Mouse (Mus musculus) CD4-positive helper T cell, adult 2 months (primary cell): ENCODE results near the gene Usp37.

Source experiments
- DNase-seq: peaks from one replicate; pipeline ENCODE4 v3.0.0-alpha.2; 2012; ENCODE audit warnings: low read depth, missing footprints, low spot score

The Usp37 gene

DNA sequence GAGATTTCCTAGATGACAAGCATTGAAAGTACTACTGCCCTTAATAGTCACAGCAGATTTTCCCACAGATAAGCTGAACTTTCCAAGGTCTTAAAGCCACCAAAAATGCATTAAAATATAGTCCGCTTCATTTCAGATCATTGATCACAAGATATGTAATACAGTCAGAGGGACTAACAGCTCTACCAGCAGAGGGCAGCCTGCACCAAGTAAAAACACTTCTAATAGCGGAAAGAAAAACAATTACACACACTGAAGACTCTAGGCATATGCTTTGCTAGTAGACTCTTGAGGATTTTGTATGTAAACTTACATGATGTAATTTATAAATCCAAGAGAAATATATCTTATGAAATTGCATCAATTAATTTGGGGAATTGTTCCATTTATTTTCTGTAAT, 83.8 kb downstream of the Usp37 start:
- DNase-seq = peak; percentile 51

DNA sequence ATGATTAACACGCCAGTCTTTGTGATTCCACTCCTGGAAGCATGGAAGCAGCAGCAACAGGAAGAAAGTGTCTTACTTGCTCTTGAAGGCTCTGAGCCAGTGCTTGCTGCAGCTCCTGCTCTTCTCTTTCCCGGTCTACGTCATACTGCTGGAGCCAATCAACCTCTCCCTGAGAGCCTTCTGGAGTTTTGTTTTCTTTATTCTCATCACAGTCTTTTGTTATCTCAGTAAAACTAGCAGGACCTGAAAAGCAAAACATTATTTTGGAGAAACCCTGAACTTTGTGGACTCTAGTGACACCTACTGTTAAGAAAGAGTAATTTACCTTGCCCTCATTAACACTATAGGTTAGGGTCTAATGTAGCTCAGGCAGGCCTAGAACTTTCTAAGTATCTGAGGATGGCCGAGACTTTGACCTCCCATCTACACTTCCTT, 91.5 kb downstream of the Usp37 start:
- peak; percentile 51 for DNase-seq

DNA sequence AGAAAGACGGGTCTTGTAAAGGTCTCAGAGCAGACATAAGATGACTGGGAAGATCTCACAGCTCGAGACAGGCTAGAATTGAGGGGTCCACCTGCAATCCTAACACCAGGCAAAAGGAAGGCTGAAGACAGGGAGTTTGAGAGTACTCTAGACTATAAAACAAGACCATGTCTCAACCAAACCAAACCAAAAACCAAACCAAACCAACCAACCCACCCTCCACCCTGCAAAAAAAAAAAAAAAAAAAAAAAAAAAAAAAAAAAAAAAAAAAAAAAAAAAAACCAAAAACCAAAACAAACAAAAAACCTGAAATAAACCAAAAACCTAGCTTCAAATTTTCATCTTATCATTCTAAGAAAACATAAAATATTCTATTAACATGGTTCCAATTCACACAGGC, 99.5 kb downstream of the Usp37 start:
- DNase-seq = no peak

DNA sequence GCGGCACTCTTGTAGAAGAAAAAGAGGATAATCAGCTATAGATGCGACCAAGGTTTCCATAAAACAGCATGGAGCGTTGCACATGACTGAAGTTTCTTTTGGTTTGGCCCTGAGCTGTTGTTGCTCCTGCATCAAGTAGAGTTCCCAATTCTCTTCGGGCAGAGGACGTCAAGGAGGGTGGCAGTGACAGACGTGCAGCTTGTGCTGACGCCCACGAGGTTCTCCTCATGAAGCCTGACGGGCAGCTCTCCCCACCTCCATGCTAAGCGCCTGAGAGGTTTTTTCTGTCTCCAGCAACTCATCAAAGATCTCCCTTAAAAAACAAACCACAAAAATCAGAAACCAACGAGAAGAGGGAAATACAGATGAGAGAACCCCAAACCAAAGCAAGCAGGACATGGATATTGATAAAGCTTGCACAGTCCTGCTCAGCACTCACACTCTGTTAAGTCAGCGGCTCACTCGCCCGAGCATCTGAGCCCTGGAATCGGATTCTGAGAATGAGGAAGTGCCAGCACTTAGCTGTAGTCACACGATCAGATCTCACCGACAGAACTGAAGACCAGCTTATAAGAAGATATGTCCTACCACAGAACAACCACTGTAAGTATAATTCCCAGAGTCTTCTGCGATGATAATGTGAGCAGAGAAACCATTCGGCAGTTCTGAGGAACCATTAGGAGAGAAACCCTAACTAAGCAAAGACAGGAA, 104.8 kb downstream of the Usp37 start:
- DNase-seq = no peak

DNA sequence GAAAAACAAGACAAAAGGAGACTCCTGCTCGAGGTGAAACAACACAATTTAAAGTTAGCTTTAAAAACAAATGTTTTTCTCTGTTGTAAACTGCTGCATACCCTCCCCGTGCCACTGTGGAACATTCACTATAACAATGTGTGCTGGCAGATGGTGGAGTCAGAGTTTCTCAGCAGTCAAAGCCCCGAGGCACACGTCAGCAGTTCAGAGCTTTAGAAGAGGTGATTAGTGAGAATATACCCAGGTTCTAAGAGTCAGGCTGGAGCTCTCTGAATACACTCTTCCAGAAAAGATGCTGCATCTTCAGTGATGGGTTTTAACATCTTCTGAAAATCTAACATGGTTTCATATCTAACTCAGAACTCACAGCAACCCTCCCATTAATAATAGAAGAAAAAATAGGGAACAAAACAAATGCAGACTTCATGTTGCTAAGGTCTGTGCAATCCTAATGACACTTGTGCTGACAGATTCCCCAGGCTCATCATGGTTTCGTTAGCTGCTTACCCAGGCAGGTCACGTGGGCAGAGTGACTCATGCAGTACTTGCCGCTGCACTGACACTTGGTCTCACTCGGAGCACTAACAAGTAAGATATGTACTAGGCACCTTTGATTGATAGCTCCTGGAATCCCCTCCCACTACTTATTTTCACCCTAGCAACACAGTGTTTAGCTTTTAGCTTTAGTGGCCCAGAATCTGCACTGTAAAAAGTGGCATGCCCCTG, 106.2 kb downstream of the Usp37 start:
- DNase-seq = peak; percentile 39

DNA sequence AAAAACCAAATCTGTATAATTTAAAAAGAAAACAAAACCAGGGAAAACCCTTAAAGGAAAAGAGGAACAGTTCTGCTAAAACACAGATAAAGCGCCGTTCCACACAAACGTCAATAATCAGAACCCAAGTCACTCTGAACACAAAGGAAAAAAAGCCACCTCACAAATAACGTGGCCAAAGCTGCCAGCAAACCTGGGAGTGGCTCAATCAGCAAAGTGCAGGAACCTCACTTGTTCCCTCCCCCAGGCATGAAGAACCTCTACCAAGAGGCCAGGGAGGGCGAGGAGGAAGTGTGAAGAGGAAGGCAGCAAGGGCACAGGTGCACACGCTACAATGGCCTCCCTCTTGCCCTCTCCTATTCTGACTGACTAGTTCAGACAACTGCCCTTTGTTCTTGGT, 108.5 kb downstream of the Usp37 start:
- DNase-seq = no peak

DNA sequence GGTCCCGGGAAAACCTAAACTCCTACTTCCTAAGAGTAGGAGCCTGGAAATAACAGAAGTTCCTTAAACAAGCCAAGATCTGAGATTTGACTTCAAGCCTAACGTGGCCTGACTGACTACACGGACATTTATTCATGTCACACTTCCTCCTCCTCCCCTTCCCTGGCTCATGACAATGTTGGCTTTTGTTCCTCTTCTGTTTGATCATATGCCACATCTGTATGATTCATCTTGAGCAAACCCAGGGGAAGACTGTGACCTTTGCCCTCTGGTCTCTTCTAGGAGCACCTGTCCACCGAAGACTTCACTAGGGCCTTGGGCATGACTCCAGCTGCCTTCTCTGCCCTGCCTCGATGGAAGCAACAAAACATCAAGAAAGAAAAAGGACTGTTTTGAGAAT, 109.5 kb downstream of the Usp37 start:
- no peak for DNase-seq

DNA sequence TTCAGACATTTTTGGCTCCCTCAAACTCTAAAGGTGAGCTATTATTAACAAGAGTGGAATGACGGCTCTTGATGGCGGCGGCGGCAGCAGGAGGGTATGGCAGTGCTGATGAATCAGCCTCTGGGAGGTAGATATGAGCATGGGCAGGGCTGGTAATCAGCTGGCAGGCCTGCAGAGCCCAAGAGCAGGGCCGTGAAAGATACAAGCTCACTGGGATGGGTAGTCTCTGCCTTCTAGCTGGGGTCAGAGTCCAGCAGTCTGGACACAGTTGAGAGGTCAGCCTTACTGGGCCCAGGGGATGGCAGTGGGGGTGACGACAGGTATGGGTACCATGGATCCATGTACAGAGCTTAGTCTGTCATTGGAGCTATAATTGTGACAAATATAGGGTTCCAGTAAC, 110.9 kb downstream of the Usp37 start:
- DNase-seq = no peak

DNA sequence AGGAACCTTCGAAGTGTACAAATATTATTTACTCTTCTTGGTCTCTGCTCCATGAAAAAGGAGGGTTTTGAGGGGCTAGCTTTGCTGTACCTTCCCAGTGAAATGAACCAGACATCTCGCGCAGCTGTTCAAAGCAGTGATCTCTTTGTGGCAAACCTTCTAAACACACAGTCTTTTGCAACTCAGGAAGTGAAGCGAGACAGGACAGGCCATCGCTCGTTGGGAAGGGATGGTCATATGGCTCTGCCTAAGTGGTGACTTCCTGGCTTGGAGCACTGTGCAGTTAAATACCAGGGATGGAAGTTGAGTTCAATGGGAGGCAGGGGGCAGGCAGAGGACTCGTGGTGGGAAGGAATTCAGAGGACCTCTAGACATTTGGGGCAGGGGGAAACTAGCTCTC, 118.2 kb downstream of the Usp37 start:
- DNase-seq = no peak

DNA sequence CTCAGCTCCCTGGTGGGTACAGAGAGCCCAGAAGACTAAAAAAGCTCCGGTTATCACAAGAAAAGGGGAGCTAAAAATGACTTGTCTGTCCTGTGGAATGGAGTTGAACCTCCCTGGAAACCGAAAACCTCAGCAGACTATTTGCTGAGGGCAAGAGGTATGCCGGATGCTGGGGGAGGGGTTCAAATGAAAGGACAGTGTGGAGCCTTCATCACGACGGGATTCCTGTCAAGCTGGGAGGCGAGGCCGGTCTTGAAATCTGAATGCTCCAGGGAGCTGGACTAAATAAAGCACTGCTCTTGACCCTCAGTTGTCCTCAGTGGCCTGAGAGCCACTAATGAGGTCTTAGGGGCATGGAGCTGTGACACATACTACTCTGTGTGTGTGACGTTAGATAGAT, 120.9 kb downstream of the Usp37 start:
- no peak for DNase-seq

DNA sequence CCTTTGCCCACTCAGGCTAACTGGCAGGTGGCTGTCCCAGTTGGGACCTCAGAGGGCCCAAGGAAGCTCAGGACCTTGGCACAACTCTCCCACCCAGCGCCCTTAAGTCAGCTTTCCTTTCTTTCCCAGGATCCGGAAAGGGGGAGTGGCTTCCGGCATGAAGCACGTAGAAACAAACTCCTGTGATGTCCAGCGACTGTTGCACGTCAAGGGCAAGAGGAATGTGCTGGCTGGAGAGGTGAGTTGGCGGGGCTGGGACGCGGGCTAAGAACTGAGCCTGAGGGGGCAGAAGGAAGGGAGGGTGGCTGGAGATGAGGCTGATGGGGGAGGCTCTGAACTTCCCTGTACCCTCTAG, 124.7 kb downstream of the Usp37 start:
- DNase-seq = no peak

DNA sequence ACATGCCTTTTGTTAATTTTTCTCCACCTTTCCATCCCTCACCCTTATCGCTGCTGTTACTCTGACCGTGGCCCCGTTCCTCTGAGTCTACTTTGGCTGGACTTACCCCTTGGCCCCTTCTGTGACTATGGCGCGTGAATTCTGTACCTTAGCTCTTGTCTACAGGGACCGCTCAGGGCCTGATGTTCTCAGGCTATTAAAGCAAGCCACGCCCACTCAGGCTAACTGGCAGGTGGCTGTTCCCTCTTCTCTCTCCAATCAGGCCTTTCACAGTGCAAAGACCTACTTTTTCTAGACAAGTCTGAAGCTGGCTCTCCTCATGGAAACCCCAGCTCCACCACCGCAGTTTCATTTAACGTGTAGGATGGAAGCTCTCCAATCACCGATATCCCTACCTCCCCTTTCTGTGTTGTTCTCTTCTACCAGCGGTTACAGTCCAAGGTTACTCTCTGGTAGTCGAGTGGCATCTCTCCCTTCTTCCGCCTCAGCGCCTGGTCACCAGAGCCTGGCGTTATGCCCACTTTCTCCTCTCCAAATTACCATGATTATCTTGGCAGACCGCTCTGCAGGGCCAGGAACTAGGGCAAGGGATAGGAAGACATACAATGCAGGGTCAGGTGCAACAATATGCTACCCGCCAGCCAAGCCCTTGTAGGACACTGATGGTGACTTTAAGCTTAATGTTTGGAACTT, 125.2 kb downstream of the Usp37 start:
- no peak for DNase-seq

DNA sequence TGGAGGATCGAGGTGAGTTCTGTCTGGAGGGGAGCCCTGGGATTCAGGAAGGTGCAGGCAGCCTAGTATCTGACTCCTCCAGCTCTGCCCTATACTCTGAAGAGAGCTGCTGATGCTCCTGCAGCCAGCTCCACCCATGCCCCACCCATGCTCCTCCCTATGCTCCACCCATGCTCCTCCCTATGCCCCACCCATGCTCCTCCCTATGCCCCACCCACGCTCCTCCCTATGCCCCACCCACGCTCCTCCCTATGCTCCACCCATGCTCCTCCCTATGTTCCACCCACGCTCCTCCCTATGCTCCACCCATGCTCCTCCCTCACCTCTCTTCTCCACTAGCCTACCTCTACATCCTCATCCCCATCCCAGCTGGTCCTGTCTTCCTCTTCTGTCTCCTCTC, 128.9 kb downstream of the Usp37 start:
- DNase-seq = peak; percentile 16

DNA sequence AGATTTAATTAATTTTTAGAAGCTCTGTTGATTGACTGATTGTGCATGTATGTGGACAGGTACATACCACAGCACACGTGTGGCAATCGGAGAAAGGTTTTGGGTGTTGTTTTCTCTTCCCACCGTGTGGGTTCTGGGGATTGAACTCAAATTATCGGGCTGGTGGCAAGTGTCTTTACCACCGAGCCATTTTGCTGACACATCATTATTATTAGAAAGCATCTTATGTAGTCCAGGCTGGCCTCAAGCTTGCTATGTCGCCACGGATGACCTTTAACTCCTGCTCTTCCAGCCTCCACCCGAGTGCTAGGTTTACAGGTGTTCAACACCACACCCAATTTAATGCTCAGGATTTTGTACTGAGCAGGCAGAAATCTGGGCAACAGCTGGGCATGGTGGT, 131.4 kb downstream of the Usp37 start:
- no peak for DNase-seq

DNA sequence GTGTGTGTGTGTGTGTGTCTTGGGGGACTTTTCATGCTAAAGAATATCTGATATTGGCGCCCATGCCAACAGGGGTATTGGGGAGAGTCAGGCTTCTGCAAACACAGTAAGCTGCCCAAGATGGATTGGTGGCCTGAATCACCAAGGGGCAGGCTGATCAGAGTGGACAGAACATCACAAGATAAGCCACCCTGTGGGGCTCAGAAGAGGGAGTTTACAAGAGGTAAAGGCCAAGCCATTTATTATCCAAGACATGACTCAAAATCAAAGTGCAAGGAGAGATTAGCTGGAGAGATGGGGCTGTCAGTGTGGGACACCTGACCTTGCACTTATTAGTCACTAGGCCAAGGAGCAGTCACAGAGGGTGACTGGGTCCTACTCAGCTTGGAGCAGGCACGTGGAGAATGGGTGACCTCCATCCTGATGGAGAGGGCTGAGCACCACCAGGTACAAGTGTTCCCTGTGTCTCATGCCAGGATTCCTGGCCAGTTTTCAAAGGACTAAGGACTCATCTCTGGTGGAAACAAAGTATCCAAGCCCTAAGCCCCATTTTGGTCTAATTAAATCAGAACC, 132.2 kb downstream of the Usp37 start:
- DNase-seq = no peak

DNA sequence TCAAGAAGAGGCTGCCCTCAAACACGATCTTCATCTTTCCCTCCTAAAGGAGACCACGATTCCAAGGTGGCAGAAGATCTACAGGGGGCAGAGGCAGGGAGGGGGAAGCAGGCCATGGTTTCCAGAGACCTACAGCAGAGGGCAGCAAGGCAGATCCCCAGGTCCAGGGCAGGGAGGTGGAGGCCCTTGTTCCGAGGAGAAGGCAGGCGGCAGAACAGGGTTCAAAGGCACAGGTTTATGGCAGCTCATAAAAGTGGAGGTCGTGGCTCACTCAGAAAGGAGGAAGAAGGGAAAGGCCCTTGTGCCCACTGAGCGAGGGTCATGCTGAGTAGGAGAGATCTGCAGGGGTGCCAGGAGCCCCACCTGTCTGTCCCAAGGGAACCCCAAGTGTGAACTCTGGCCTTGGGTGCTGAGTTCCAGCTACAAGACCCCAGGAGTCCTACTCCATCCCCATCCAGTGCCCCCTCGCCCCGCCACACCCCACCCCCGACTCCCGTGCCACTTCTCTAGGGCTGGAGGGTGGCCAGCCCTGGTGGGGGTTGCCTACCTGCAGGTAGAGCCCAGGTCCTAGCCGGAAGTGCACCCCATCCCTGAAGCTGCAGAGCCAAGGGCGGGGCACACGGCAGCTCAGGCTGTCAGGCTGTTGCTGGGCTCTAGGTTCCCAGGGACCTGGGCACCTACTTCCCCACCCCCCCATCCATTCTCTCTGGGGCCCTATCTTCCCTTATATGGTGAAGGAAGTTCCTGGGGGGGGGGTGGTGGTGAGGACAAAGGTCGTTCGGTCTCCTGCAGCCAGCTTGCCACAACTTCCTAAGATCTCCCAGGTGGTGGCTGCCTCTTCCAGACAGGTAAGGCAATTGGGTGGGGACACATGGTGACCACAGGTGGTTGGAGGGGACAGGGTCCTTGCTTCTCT, 135.2 kb downstream of the Usp37 start, which contains the start of gene Vil1:
Gene Vil1 (plus strand): TSS at position 788 of the 916 bp plus-strand sequence.
- no peak for DNase-seq

DNA sequence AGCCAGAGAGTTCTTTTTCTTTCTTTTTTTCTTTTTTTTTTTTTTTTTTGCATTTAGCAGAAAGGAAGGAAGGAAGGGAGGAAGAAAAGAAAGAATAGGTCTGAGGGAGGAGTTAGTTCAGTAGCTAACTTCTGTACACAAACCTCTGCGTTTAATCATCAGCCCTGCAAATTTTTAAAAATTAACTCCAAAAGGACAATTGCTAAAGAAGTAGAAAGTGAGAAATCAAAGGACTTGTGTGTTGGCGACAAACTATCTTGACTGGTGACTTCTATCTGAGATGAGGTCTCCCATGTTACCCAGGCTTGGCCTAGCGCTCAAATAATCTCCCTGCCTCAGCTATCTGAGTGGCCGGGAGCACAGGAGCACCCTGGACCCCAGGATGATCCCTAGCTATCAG, 139.9 kb downstream of the Usp37 start:
- DNase-seq = no peak

DNA sequence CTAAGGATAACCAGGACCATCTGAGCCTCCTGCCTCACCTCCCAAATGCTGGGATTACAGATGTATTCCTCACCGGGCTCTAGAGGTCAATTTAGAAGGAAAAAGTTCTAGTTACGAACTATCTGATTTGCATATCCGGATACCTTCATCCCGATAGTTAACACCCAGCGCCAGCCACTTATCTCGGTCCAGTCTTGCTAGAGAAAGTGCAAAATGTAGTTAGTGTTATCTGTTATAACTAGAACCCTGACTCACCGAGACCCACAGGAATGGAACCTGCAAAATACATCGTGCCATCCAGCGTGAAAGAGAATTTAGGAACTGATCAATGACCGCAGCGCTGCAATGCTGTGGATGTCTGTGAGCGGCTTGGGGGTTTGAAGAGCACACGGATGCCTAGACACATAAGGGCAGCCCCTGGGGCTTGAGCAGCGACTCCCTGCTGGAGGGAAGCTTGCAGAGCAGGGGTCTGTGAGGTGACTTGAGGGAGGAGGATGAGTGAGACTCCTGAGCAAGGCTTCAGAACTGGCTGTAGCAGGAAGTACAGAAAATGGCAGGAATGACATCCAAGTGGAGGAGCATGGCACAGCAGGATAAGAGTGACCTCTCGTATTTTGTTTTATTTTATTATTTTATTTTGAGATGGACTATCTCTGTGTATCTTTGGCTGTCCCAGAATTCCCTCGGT, 142.9 kb downstream of the Usp37 start:
- DNase-seq = no peak

DNA sequence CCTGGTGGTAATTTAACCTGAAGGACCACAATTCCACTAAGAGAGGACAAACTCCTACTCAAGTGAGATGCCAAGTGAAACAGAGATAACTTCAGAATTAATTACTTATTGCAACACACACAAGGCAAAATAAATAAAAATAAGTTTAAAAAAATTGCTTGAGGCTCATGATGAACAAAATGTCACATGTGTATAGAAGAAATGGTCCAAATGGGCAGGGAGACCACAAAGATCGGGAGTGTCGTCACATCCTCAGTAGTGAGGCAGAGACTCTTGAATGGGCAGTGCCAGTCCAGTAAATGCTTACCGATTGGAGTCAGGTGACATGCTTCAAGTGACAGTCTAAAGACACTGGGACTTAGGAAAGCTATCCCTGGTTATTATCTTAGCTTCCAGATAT, 143.6 kb downstream of the Usp37 start:
- no peak for DNase-seq

DNA sequence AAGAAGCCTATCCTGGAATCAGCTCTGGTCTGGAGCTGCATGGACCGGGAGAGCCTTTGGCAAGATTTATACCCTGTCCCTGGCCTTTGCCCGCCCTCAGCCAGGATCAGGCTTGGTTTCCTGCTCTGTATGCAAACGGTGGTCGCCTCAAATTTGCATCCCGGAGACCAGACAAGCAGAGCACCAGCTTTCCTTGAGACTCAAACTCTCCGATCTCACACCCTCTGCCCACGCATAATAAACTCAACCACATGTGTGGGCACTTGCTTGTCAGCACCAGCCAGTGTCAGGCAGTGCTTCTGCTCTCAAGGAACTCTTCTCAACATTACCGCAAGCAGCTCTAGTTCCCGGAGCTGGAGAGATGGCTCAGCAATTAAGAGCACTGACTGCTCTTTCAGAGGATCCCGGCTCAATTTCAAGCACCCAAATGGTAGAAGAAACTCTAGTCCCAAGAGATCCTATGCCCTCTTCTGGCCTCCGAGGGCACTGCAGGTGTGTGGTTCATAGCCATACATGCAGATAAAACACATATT, 146.1 kb downstream of the Usp37 start:
- DNase-seq = peak; percentile 83
